Mouse (Mus musculus): ENCODE results near the gene Rnd1. TPM values are rescaled to one million over a fixed set of nuclear protein-coding genes. Genes with fewer than 3 reads are reported as not detected.

Gene Rnd1
- polyA plus RNA-seq (2012; rRNA removed; ENCODE audit: low replicate concordance), result 3.1 and 5.1 TPM in 2 replicates

GRCm38 (mm10) chr15:98676940-98677728 is at the start of gene Rnd1:
Gene Rnd1, minus strand, starts transcription at chr15:98677461.

GRCm38 (mm10) chr15:98707766-98708372 is 30.6 kb upstream of the Rnd1 start, which contains the start of gene Ccdc65:
Gene Ccdc65, plus strand, starts transcription at chr15:98708207.

DNA sequence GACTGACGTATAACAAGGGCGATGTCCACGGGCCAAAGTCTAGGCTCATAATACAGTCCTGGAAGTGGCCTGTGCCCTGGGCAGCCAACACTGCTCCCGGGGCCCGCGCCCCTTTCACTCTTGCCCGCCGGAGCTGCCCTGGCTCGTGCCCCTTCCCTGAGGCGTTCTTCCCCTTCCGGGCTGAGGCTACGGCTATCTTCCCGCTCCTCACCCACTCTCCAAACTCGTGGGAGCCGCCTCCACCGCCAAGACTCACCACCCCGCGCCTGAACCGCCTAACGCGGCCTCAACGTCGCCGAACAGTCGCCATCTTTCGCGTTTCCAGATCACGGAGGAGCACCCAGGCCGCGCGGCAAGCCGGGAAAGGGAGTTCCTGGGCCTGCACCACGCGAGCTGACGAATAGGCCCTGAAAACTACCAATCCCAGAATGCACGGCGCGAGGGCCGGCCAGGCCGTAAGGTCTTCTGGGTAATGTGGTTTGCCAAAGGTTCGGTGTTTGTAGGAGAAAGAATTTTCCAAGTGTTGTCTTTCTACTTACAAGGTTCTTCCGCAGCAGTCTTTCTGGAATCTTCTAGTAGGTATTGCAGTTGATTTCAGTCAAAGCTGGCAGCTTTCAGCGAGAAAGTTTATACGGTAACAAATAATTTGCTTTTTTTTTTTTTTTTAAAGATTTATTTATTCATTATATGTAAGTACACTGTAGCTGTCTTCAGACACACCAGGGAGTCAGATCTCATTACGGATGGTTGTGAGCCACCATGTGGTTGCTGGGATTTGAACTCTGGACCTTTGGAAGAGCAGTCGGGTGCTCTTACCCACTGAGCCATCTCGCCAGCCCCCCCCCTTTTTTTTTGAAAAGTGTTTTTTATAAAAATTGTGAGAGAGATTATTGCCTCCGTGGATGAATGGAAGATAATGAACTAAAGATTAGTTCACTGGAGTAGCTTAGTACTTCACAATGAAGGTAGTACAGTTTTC is 14.4 kb downstream of the Rnd1 start, which contains the start of gene Ddx23:
Gene Ddx23 (minus strand): TSS at position 328 of the 979 bp plus-strand sequence.

GRCm38 (mm10) chr15:98630540-98630939 is 46.7 kb downstream of the Rnd1 start, which contains the start of gene Cacnb3:
Gene Cacnb3, plus strand, starts transcription at chr15:98630840.

Other genes starting within 250 kb of the Rnd1 start
- not detected in 2 replicates for gene Olfr282, start 246.2 kb downstream of the Rnd1 start, polyA plus RNA-seq (2012; rRNA removed; ENCODE audit: low replicate concordance)
- gene Olfr281, start 224.9 kb downstream of the Rnd1 start, polyA plus RNA-seq (2012; rRNA removed; ENCODE audit: low replicate concordance), result not detected in 2 replicates
- not detected in 2 replicates for gene OR5BS1P, start 207.6 kb downstream of the Rnd1 start, polyA plus RNA-seq (2012; rRNA removed; ENCODE audit: low replicate concordance)
- 2.3 and 13.5 TPM in 2 replicates for gene Lalba, start 194.7 kb downstream of the Rnd1 start, polyA plus RNA-seq (2012; rRNA removed; ENCODE audit: low replicate concordance)
- gene Olfr279, start 185.1 kb downstream of the Rnd1 start, polyA plus RNA-seq (2012; rRNA removed; ENCODE audit: low replicate concordance), result not detected in 2 replicates
- 30.3 and 43.2 TPM in 2 replicates for gene Kansl2, start 143.2 kb downstream of the Rnd1 start, polyA plus RNA-seq (2012; rRNA removed; ENCODE audit: low replicate concordance)
- 8.2 and 16.5 TPM in 2 replicates for gene Ccnt1, start 106.5 kb downstream of the Rnd1 start, polyA plus RNA-seq (2012; rRNA removed; ENCODE audit: low replicate concordance)
- 0.36 TPM in 1 of 2 replicates, not detected in the other for gene 4930415O20Rik, start 106.5 kb downstream of the Rnd1 start, polyA plus RNA-seq (2012; rRNA removed; ENCODE audit: low replicate concordance)
- gene Adcy6, start 67.4 kb downstream of the Rnd1 start, polyA plus RNA-seq (2012; rRNA removed; ENCODE audit: low replicate concordance), result 96.7 and 104 TPM in 2 replicates
- 69.4 and 133 TPM in 2 replicates for gene Cacnb3, start 46.6 kb downstream of the Rnd1 start, polyA plus RNA-seq (2012; rRNA removed; ENCODE audit: low replicate concordance)
- 27.5 and 29.8 TPM in 2 replicates for gene Ddx23, start 14.6 kb downstream of the Rnd1 start, polyA plus RNA-seq (2012; rRNA removed; ENCODE audit: low replicate concordance)
- gene Ccdc65, start 30.7 kb upstream of the Rnd1 start, polyA plus RNA-seq (2012; rRNA removed; ENCODE audit: low replicate concordance), result 0.23 TPM in 1 of 2 replicates, not detected in the other
- 14.2 and 16.9 TPM in 2 replicates for gene Fkbp11, start 50.7 kb upstream of the Rnd1 start, polyA plus RNA-seq (2012; rRNA removed; ENCODE audit: low replicate concordance)
- 90.1 and 107 TPM in 2 replicates for gene Arf3, start 85.8 kb upstream of the Rnd1 start, polyA plus RNA-seq (2012; rRNA removed; ENCODE audit: low replicate concordance)
- 5.9 and 9.5 TPM in 2 replicates for gene Wnt10b, start 100.7 kb upstream of the Rnd1 start, polyA plus RNA-seq (2012; rRNA removed; ENCODE audit: low replicate concordance)
- 0.68 and 1.3 TPM in 2 replicates for gene Wnt1, start 112.4 kb upstream of the Rnd1 start, polyA plus RNA-seq (2012; rRNA removed; ENCODE audit: low replicate concordance)
- 0.82 and 1.4 TPM in 2 replicates for gene Ddn, start 132.0 kb upstream of the Rnd1 start, polyA plus RNA-seq (2012; rRNA removed; ENCODE audit: low replicate concordance)
- 52.3 and 119 TPM in 2 replicates for gene Prkag1, start 154.1 kb upstream of the Rnd1 start, polyA plus RNA-seq (2012; rRNA removed; ENCODE audit: low replicate concordance)
- 22.0 and 43.2 TPM in 2 replicates for gene Kmt2d, start 193.7 kb upstream of the Rnd1 start, polyA plus RNA-seq (2012; rRNA removed; ENCODE audit: low replicate concordance)
- gene Rhebl1, start 217.1 kb upstream of the Rnd1 start, polyA plus RNA-seq (2012; rRNA removed; ENCODE audit: low replicate concordance), result 4.1 and 6.9 TPM in 2 replicates
- 2.5 TPM in 2 replicates for gene Dhh, start 221.1 kb upstream of the Rnd1 start, polyA plus RNA-seq (2012; rRNA removed; ENCODE audit: low replicate concordance)
- 53.7 and 143 TPM in 2 replicates for gene Lmbr1l, start 240.8 kb upstream of the Rnd1 start, polyA plus RNA-seq (2012; rRNA removed; ENCODE audit: low replicate concordance)

Data from mammary gland, adult 2 months (tissue).